Mouse (Mus musculus) heart, adult 9 months (tissue): ENCODE data around the gene Kcnk4.

Experiments used
- DNase-seq, 2 experiments: peaks; one replicate each; pipeline ENCODE4 v3.0.0; 2022; ENCODE audit warnings: low spot score in 2 of 2

Gene Kcnk4

GRCm38 (mm10) chr19:6937541-6938465 is 3.5 kb upstream of the Kcnk4 start:
- DNase-seq = peak; percentile 65 to 76

GRCm38 (mm10) chr19:6936299-6936698 is 2.0 kb upstream of the Kcnk4 start:
- DNase-seq = no peak

- no peak for DNase-seq
These were observed 700 bp downstream of the Kcnk4 start for GRCm38 (mm10) chr19:6933436-6934194.

GRCm38 (mm10) chr19:6933102-6933435 is 1.2 kb downstream of the Kcnk4 start:
- DNase-seq = no peak

DNA sequence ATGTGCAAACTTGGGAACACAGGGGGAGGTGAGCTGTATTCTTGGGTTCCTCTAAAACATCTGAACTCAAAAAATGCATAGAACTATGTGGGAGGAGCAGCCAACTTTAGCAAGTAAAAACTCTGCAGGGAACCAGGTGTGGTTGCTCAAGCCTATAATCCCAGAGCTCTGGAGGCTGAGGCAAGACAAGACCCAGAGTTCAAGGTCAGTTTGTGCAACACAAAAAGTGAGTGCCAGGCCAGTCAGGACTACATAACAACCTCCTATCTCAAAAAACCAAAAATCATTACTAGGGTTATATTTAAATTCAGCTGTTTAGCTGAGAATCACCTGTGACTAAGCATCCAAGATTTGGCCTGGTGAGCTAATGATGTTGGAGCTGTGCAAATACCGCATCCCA is 2.3 kb downstream of the Kcnk4 start:
- DNase-seq = no peak

DNA sequence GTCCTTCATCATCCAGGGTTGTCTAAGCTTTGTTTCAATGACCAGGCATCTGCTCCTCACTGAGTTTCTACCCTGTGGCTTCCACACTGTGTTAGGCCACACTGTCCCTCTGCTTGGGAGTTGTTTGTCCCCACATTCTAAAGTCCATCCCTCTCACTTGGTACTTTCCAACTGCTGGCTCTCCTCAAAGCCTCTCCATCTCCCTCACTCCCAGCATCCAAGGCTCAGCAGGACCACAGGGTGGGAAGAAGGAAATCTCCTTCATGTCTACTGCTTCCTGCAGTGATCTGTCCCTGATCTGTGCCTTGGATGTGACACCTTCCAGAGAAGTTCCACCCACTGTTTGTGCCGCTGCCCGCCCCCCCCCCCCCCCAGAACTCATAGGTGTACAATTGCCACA is 3.3 kb downstream of the Kcnk4 start:
- DNase-seq = no peak

GRCm38 (mm10) chr19:6928080-6928479 is 6.2 kb downstream of the Kcnk4 start:
- no peak for DNase-seq

DNA sequence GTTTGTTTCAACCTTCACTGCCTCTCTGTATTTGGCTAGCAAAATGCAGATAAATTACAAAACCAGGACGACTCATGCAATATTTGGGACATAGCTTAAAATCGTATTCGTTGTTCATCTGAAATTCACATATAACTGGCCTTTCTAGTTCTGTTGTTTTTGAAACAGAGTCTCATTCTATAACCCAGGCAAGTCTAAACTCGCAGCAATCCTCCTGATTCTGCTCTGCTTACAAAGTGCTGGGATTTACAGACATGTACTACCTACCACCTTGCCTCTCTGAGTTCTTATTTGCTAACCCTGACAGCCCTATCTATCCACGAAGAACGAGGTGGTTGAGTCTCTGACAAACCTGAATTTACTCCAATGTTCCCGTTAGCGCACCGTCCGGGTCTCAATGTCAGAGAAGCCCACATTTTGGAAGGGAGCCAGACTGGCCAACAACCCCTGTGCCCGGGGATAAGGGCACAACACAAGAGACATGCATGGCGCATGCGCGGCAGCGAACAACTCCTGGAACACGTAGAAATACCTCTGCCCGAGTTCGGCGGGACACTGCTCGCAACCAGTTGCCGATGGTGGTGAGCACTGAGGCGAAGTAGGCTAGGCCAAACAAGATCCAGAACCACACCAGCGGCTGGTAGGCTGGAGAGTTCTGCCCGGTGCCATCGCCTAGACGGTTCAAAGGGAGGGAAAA is 7.6 kb downstream of the Kcnk4 start:
- DNase-seq = no peak

DNA sequence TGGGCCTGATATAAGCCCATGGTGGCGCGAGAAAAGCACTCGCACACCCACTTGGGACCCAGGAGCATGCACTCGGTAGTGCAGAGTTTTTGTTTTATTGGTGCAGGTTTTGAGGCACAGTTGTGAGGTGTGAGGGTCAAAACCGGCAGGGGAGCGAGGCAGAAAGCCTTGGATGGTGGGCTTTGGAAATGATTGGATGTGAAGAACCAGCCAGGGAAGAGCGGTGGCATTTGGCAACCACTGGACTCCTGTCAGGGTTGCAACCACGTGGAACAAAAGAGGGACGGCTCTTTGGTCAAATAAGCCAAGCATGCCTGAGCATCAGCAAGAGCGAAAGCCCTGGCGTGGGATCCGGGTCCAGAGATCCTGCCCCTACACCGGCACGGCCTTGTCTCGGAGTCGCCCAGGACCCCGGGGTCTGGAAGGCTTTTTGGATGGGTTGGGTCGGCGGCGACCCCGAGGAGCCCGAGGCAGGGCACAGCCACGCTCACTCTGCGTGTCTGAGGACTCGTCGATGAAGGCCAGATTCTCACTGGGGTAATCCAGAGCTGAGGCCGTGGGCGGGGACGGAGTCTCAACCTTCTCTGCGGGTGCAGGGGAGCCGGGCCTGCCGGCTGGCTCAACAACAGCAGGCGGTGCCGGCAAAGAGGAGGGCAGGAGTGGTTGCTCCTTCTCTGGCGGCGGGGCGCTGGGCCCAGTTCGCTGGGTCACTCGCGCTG is 8.5 kb downstream of the Kcnk4 start:
- DNase-seq = no peak

DNA sequence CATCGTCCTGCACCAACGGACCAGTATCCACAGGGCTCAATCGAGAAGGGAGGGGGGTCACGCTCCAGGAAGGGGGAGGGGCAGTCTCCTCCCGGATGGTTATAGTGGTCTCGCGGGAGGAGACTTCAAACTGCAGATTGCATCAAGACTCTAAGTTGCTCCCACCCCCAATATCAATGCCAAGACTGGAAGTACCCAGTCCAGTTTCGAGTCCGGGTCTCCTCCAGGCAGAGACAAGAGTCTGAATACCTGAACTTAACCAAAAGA is 9.1 kb downstream of the Kcnk4 start, which contains the start of gene Catsperz:
Catsperz (minus strand) TSS at position 74 of the 267 bp plus-strand sequence.
- DNase-seq = no peak

GRCm38 (mm10) chr19:6924461-6925306 is 9.6 kb downstream of the Kcnk4 start:
- peak; percentile 64 to 84 for DNase-seq

DNA sequence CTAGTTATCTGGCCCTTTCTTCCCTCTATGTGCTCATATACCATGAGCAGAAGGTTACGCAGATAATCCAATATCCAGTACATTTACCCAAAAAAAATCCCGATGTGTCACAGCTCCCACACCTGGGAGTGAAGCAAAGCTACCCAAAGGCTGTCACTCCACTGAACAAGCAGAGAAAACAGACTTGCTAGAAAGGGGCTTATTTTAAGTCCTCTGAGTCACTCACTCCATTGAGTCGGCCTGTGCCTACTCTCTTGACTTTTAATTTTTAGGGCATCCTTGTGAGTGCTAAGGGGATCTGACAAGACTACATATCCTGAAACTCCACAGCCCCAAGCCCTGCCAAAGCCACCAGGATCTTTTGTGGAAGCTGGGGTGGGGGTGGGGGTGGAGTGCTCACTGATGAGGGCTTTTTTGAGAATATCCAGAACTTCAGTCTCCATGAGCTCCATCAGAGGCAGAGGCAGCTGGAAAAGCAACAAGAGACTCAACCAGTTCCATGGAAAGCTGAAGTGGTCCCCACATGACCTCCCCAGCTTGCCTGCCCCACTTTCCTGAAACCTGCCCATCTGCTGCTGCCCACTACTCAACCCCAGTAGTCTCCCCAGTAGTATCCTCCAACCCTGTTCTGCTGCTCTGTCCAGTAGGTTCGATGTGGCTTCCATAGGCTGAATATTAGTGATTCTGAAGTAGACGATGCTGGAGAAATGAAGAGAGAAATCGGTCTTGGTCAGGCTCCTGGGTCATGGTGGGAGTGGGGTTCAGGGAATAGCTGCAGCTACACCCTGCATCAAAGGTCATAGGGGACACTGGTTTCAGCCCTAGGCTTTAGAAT is 11.2 kb downstream of the Kcnk4 start:
- no peak for DNase-seq

DNA sequence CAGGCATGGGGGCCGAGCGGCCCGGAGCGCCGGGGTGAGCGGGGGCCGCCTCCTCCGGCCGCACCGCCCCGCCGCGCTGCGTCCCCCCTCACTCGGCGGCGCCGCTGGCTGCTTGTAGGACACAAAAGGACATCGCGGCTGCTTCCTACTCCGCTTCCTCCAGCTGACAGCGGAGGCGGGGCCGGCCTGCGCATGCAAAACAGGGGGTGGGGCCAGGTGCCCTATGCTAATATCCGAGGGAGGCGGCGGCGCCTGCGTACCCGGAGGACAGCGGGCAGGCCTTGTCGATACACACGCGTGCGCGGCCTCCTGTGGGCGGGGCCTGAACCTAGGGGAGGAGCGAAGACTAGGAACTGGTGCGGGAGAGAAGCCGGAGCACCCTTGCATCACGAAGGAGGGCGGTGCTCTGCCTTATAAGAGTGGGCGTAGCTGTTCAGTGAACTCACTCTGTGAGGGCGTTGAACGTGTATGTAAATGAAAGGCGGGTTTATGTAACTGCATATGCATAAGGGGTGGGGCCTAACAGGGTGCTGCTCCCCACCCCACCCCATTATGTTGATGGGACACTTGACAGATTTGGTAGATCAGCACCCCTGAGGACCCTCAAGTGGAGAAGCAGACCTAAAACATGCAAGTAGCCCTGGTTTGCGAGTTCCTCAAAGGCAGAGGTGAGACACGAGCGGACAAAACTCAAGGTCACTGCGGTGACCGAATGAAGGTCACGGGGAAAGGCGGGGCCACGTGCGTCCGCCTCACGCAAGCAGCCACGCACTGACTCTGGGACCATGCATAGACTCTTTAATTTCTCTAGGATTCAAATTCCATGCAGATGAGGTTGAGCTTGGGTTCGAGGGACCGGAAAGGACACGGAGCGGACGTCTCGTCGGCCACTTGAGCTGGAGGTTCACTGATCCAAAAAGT is 12.4 kb downstream of the Kcnk4 start, which contains the start of gene Esrra:
Esrra (minus strand) TSS at position 167 of the 921 bp plus-strand sequence.
- peak; percentile 100 for DNase-seq

DNA sequence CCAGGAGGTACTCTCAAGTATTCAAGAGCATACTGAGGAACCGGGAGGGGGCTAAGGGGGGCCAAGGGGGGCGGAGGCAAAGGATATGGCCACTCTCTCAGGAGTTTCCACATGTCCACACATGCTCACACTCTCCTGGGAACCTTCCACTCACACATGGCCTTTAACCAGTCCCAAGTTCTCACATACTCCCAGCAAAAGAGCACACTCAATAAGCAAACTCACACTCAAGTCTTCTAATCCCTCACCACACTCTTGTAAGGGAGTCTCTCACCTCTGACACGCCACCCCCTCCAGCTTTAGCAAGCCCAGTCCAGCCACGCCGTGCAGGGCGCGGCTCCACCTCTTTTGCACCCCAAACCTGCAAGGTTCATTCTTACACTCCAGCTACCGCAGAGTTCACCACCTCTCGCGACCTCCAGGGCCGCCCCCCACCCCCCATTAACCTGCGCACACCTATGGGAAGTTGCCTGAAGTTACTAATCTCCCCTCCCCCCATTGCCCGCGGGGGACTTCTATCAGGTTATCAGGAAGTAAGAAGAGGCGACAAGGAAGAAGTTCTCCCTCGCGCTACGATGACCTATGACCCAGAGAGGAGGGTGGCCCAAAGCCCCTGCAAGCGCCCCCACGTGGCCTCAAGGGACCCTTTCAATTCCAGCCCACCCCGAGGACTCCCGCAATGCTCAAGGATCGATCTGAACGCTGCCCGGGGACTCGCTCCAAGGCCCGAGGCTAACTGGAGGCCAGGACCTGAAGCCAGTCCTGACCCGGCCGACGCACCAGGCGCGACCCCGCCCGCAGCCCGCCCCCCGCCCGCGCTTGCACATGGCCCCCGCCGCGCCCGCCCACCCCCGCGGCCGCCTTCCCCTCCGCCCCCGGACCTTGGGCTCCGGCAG is 13.3 kb downstream of the Kcnk4 start:
- DNase-seq = peak; percentile 54 to 67

DNA sequence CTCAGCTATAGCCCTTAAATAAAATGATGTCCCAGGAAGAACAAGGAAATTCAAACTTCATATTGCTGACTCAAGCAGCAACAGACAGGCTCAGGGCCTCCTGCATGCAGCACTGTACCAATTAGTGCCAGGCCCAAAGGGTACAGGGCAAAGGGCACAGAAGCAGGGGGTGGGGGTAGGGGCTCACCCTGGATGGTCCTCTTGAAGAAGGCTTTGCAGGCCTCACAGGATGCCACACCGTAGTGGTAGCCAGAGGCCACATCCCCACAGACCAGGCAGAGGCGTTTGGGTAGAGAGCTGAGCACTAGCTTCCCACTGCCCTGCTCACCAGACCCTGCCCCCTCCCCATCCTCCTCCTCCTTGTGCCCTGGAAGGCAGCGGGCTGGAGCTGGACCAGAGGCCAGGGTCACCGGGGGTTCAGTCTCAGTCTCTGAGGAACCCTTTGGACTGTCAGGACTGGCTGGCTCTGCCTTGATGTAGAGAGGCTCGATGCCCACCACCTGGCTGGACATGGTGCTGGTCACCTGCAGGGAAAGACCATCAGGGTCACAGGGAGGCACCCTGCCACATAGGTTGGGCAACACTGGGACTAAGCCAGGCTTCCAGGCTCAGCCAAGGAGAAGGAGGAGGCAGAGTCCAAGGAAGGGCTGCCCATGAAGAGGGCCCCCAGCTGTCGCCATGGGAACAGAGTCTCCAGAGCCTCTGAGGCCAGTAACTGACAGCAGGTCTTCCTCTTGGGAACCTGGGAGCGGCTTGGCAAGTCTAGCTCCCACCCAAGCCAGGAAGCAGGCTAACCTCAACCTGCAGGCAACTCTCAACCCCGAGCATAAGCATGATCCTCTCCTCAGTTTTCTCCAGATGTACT is 14.2 kb downstream of the Kcnk4 start:
- peak in 1 of 2 experiments; percentile 60 for DNase-seq

GRCm38 (mm10) chr19:6919431-6919830 is 14.9 kb downstream of the Kcnk4 start:
- no peak for DNase-seq

- DNase-seq = no peak
These were observed 16.0 kb downstream of the Kcnk4 start for GRCm38 (mm10) chr19:6918321-6918720.
